Mouse (Mus musculus): ENCODE data around the gene Rgs14. TPM values are rescaled to one million over a fixed set of nuclear protein-coding genes. Genes with fewer than 3 reads are reported as not detected.

The Rgs14 gene
- polyA plus RNA-seq, 1 experiment from 2014 or later, result 3.6 TPM

DNA sequence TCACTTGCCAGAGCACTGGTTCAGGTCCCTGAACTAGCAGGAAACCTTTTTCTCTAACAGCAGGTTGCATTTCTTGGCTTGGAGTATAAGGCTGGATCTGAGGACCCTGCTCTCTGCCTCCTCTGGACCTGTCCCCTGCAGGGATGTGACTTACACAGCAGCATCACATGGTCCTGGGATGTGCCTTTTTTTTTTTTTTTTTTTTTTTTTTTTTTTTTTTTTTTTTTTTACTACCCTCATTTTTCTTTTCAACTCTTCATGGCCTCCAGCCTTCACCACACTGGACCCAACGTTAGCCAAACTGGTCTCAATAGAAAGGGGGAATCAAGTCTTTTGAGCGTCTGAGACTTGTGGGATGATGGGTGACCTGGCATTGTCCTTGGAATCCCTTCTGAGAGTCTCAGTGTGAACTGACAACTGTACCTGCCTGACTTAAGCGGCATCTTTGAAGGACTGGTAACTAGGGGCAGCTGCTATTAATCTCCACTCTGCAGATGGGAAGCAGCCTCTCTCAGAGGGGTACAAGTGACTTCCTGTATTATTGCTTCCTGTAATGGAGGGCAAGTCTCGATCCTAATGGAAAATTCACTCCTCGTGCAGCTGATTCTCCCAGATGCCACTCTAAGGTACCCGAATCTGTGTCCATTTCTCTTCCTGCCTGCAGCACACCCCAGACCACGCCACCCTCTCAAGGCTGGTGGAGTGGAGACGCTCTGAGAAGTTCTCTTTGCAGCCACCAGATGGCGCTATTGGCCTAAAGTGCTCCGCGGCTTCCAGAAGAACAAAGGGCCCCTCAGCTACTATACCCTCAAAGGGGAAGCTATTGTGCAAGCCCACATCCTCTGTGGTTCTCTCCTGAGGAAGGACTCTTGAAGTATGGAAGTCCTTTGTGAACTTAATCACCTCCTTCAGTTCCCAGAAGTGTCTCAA lies 35.6 kb downstream of the Rgs14 start:
- 8% methylated on average over 11 of the region's 11 CpGs for WGBS (ENCODE audit: missing documents)
- no peak overlapping the region for H3K27ac ChIP-seq

DNA sequence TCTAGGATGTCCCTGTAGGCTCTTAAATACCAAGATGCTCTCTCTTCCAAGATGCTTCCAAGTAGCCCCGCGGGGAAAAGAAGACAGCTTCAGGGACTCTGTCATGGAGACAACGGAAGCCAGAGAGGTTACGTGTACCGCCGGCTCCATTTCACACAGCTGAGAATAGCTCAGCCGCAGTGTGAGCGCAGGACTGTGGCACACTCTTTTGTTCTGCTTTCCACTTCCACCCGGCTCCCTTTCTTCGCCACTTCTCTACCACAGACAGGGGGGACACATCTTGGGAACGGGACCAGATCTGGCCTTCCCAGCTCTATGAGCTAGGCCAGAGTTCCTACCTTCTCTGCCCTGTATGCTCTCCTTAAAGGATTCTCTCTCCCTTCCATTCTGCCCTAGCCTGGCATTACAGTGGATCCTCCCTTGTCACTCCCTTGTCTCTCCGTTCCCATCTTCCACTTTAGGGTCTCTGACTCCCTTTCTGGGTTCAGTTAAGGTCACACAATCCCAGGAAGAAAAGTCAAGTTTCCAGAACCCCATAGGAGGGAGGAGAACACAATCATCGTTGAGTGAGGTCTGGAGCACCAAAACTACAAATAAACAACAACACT lies 36.4 kb downstream of the Rgs14 start:
- Histone ChIP-seq H3K4me3 (ENCODE audit: inconsistent target) (no peak overlapping the region), H3K27ac (no peak overlapping the region), H3K36me3 (ENCODE audit: inconsistent target) (no peaks in the 10 kb centered on the region), H3K79me2 (ENCODE audit: inconsistent target) (no peaks in the 10 kb centered on the region)
- 7% methylated on average over 13 of the region's 13 CpGs for WGBS (ENCODE audit: missing documents)

More for the DNA sequence above, 35.6 kb downstream of the Rgs14 start:
- no peaks in the 10 kb centered on the region for H3K36me3 ChIP-seq (ENCODE audit: inconsistent target)
- no peak overlapping the region for H3K4me3 ChIP-seq (ENCODE audit: inconsistent target)
- H3K79me2 ChIP-seq (ENCODE audit: inconsistent target), result no peaks in the 10 kb centered on the region

DNA sequence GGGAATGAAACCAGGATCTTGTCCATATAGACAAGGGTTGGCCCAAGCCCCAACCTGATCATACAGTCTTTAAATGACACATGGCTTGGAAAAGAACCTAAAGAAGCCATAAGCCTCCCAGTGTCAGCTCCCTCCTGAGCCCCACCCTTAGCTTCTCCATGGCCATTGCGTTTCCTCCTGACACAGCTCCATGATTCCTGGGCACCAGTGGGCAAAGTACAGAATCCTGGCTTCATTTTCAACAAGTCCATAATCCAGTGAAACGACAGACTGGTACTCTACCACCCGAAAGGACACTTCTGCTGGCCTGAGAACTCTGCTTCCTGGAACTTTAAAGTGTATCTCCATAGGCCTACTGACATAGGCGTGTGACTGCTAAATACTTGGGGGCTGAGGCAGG lies 37.8 kb downstream of the Rgs14 start:
- 91% methylated on average over 4 of the region's 4 CpGs for WGBS (ENCODE audit: missing documents)
- no peaks in the 10 kb centered on the region for H3K36me3 ChIP-seq (ENCODE audit: inconsistent target)
- no peaks in the 10 kb centered on the region for H3K79me2 ChIP-seq (ENCODE audit: inconsistent target)

DNA sequence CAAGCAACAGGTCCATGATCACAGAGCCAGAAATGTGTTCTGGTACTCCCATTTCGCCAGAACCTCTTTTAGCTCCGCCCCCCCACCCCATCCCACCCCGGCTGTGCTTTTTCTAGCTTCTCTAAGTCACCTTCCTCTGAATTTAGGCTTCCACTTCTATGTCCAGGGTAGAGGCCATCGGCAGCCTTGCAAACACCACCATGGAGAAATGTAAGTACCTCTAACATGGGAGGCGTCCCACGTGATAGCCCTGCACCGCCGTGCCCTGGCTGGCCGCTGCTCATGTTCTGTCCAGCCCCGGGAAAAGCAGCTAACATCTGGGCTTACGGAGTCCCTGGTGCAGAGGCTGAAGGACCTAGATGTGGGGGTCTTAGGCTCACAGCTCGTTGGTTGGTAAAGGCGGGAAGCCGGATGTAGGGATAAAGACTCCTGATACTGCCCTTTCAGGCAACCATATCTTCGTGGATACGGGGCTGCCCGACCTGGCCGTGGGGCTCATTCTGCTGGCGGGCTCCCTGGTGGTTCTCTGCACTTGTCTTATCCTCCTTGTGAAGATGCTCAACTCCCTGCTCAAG lies 39.1 kb downstream of the Rgs14 start:
- H3K27ac ChIP-seq, result no peak overlapping the region
- H3K4me3 ChIP-seq (ENCODE audit: inconsistent target), result no peak overlapping the region
- H3K79me2 ChIP-seq (ENCODE audit: inconsistent target), result no peaks in the 10 kb centered on the region
- no peaks in the 10 kb centered on the region for H3K36me3 ChIP-seq (ENCODE audit: inconsistent target)
- 91% methylated on average over 17 of the region's 19 CpGs for WGBS (ENCODE audit: missing documents)

More for the DNA sequence above, 37.8 kb downstream of the Rgs14 start:
- Histone ChIP-seq H3K4me3 (ENCODE audit: inconsistent target) (no peak overlapping the region), H3K27ac (no peak overlapping the region)

DNA sequence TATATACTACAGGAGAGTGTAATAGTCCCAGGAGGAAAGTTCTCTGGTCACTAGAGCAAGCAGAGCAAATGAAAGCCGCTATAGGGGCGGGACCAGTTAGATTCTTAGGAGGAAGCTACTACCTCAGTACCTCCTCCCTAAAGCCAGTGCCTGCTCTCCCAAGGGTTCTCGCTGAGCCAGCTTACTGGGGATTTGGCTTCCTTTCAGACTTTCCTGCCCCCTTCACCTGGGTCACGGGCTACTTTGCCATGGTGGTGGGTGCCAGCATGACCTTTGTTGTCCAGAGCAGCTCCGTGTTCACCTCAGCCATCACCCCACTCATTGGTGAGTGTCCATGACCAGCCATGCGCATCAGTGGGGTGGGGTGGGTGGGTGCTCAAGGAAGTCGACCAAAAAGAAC lies 42.3 kb downstream of the Rgs14 start:
- H3K79me2 ChIP-seq (ENCODE audit: inconsistent target), result no peaks in the 10 kb centered on the region
- H3K4me3 ChIP-seq (ENCODE audit: inconsistent target), result no peak overlapping the region
- 81% methylated on average over 7 of the region's 7 CpGs for WGBS (ENCODE audit: missing documents)
- H3K36me3 ChIP-seq (ENCODE audit: inconsistent target), result no peaks in the 10 kb centered on the region
- no peak overlapping the region for H3K27ac ChIP-seq

DNA sequence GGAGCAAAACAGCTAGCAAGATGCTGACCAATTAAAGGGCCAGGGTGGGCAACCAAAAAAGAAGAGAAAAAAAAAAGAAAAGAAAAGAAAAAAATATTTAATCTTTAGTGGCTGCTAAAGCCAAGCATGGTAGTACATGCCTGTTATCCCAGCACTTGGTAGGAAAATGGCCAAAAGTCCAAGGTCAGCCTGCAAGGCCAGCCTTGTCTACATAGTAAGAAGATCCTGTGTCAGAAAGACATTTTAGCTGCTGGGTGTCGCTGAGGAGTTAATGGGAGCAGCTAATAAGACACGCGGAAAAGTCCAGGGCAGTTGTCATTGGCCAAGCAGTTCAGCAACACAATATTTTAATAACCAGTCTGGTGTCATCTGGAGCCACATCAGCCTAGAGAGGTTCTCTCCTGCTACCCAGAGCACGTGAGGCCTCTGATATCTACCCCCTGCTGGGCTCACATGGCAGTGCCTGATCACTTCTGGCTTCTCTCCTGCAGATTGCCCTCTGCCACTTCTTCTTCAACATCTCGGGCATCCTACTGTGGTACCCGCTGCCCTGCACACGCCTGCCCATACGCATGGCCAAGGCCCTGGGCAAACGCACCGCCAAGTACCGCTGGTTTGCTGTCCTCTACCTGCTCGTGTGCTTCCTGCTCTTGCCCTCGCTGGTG lies 43.2 kb downstream of the Rgs14 start:
- Histone ChIP-seq H3K27ac (no peak overlapping the region), H3K36me3 (ENCODE audit: inconsistent target) (no peaks in the 10 kb centered on the region), H3K4me3 (ENCODE audit: inconsistent target) (no peak overlapping the region), H3K79me2 (ENCODE audit: inconsistent target) (no peaks in the 10 kb centered on the region)
- 49% methylated on average over 13 of the region's 13 CpGs for WGBS (ENCODE audit: missing documents)

DNA sequence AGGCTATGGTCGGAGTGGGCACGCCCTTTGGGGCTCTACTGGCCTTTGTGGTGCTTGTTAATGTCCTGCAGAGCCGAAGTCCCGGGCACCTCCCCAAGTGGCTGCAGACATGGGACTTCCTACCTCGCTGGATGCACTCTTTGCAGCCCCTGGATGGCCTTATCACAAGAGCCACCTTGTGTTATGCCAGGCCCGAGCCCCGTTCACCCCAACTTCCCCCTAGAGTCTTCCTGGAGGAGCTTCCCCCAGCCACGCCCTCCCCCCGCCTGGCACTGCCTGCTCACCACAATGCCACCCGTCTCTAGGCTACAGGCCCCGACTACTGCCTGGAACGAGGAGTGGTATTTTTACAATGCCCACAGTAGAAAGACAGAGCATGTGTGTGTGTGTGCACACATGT lies 43.8 kb downstream of the Rgs14 start:
- 31% methylated on average over 12 of the region's 12 CpGs for WGBS (ENCODE audit: missing documents)
- Histone ChIP-seq H3K27ac (no peak overlapping the region), H3K36me3 (ENCODE audit: inconsistent target) (no peaks in the 10 kb centered on the region), H3K4me3 (ENCODE audit: inconsistent target) (no peak overlapping the region), H3K79me2 (ENCODE audit: inconsistent target) (no peaks in the 10 kb centered on the region)

DNA sequence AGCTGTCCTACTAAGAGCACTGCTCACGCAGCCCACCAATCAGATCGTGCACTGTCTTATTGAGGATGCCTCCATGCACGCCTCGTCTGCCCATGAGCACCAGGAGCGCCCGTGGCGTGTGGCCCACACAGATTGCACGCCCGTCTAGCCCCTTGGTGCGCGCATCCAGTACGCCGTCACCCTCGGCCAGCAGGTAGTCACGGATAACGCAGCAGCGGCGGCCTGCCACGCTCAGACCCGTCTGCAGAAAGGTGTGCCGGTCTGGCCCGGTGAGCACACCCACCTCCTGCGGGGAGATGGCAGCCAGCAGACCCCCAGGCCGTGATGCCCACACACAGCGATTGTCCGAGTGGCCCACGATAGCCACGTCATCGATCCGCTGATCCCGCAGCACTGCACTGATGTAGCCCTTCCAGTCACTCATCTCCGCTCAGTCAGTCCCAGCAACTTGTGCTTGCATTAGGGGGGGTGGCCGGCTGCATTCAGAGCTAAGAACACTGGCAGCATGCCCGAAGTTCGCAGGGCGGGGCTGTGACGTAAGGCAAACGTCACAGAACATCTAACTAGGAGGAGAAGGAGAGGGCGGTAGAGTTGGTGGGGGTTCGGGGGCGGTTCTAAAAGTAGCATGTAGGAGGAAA lies 45.3 kb downstream of the Rgs14 start, which contains the start of gene Pfn3:
Pfn3 (minus strand) TSS at position 490 of the 638 bp plus-strand sequence.
- Histone ChIP-seq H3K36me3 (ENCODE audit: inconsistent target) (no peaks in the 10 kb centered on the region), H3K79me2 (ENCODE audit: inconsistent target) (no peaks in the 10 kb centered on the region), H3K4me3 (ENCODE audit: inconsistent target) (no peak within 1 kb of the TSS), H3K27ac (no peak within 1 kb of the TSS)
- 74% methylated on average over 38 of the region's 41 CpGs for WGBS (ENCODE audit: missing documents)

DNA sequence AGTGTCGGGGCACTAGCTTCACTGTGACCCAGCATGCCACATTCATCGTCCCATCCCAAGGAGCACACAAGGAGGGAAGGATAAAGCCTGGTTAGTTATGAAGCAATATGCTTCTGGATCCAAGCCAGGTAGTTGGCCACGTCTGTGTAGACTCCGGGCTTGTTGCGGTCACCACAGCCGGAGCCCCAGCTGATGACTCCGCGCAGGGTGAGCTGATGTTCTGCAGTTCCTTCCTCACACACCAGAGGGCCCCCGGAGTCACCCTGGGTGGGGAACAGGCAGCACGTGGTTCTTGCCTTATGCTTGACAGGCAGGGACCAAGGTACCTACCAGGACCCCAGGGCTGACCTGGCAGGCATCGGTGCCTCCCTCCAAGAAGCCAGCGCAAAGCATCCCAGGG lies 48.5 kb downstream of the Rgs14 start:
- Histone ChIP-seq H3K4me3 (ENCODE audit: inconsistent target) (no peak overlapping the region), H3K27ac (no peak overlapping the region), H3K36me3 (ENCODE audit: inconsistent target) (no peaks in the 10 kb centered on the region), H3K79me2 (ENCODE audit: inconsistent target) (no peaks in the 10 kb centered on the region)
- WGBS (ENCODE audit: missing documents), result 4% methylated on average over 12 of the region's 12 CpGs

DNA sequence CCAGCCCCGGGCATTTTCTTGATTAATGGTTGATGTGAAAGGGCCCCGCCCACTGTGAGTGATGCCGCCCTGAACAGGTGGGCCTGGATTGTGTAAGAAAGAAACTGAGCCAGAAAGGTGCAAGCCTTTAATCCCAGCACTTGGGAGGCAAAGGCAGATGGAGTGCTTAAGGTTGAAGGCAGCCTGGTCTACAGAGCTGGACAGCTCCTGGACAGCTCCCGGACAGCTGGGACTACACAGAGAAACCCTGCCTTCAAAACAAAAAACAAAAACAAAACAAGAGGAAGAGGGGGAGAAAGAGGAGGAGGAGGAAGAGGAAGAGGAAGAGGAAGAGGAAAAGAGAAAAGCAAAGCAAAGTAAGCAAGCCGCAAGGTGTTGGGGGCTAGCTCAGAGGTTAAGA lies 49.6 kb downstream of the Rgs14 start:
- H3K27ac ChIP-seq, result no peak overlapping the region
- 86% methylated on average over 3 of the region's 5 CpGs for WGBS (ENCODE audit: missing documents)
- no peaks in the 10 kb centered on the region for H3K36me3 ChIP-seq (ENCODE audit: inconsistent target)
- H3K79me2 ChIP-seq (ENCODE audit: inconsistent target), result no peaks in the 10 kb centered on the region
- no peak overlapping the region for H3K4me3 ChIP-seq (ENCODE audit: inconsistent target)

DNA sequence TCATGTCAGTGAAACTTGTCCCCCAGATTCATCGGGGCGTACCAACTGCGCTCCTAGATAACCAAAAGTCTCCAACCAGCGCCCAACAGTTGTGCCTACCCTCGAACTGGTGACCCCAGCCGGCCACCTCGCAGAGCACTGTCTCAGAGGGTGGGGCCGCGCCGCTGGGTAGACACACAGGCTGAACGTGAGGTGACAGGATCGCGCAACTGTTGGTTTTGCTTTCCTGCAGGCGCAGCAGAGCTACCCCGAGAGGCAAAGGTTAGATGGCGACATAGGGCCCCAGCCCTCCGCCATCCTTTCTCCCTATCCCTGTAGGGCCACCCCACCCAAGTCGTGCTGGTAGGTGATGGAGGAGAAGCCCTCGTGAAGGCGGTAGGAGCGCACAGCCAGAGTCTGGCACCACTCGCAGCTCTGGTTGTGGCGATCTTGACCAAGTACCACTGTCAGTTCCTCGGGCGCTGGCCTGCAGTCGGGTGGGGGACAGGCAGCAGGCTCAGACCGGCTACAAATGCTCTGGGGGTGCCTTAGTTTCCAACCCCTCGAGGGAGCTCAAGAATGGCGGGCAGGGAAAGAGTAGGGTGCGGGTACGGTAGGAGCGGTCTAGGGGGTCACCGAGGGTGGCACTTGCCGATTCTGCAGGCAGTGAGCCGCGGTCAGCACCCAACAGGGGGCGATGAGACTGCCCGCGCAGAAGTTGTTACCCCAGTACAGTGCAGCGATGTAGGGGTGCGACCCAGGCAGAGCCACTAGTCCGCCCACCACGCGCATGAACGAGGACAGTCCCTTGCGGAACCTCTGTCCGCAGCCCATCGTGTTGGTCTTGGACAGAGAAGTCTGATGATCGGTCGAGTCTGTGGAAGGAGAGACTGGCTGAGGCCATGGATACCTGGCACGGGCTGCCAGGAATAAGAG lies 50.7 kb downstream of the Rgs14 start:
- Histone ChIP-seq H3K79me2 (ENCODE audit: inconsistent target) (no peaks in the 10 kb centered on the region), H3K4me3 (ENCODE audit: inconsistent target) (no peak overlapping the region), H3K36me3 (ENCODE audit: inconsistent target) (no peaks in the 10 kb centered on the region), H3K27ac (no peak overlapping the region)
- WGBS (ENCODE audit: missing documents), result 33% methylated on average over 48 of the region's 51 CpGs

DNA sequence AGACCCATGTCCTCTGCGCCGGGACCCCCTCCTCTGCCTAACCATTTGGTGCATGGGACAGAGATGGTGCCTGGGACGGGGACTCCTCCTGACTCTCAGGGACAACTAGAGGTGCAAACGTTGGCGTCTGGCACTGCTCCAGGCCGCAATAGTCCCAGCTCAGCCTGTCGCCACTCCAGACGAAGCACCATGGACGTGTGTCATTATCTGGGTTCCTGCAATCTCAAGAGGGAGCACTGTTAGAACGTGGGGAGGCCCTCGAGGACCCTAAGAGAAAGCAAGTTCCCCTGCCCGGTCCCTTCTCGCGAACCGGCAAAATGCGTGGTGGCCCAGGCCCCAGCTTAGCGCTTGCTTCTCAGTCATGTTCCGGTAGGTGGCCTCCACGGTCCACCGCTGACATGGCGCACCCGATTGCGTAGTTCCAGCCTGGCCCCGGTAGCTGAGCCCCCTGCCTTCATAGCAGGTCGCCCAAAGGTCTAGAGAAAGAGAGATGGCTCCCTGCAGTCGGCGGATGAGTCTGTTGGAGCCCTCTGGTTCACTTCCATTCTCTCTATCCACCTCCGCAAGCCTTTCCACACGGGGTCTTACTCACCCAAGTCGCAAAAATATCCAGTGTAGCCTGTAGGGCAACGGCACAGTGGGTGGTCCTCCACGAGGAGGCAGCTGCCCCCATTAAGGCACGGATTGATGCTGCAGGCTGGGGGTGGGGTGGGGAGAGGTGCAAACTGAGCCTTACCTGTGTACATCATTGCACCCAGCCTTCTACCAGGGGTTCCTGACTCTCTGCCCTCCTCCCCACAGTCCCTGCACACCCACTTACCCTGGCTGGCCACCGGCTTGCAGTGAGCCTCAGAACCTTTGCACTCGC lies 51.6 kb downstream of the Rgs14 start:
- 11% methylated on average over 35 of the region's 35 CpGs for WGBS (ENCODE audit: missing documents)
- H3K4me3 ChIP-seq (ENCODE audit: inconsistent target), result no peak overlapping the region

DNA sequence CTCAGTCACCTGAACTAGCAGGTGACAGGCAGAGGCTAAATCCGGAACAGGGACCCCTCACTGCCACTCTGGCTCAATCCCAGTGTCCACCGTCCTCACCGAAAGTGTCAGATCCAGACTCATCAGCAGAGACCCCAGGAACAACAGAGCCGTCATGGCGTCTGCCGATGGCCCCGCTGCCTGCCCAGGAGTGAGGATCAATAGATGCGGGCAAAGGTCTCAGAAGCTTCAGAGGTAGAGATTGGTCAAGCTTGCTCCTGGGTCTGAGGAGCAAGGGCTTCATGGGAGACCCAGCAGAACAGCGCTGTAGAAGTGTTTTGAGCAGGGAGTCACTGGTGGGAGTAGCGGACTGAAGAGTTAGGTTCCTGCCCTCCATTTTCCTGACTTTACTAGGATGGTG lies 57.1 kb downstream of the Rgs14 start, which contains the start of gene F12:
F12 (minus strand) TSS at position 181 of the 400 bp plus-strand sequence.
- whole genome bisulfite sequencing (ENCODE audit: missing documents), result 96% methylated on average over 10 of the region's 10 CpGs
- no peaks in the 10 kb centered on the region for H3K36me3 ChIP-seq (ENCODE audit: inconsistent target)
- no peaks in the 10 kb centered on the region for H3K79me2 ChIP-seq (ENCODE audit: inconsistent target)
- H3K27ac ChIP-seq, result no peak within 1 kb of the TSS
- no peak within 1 kb of the TSS for H3K4me3 ChIP-seq (ENCODE audit: inconsistent target)

More for the DNA sequence above, 51.6 kb downstream of the Rgs14 start:
- Histone ChIP-seq H3K36me3 (ENCODE audit: inconsistent target) (no peaks in the 10 kb centered on the region), H3K79me2 (ENCODE audit: inconsistent target) (no peaks in the 10 kb centered on the region), H3K27ac (no peak overlapping the region)
